Mouse (Mus musculus): ENCODE data around the gene Itpk1. TPM values are rescaled to one million over a fixed set of nuclear protein-coding genes. Genes with fewer than 3 reads are reported as not detected.

The Itpk1 gene
- polyA plus RNA-seq, 1 experiment, result 126 TPM

DNA sequence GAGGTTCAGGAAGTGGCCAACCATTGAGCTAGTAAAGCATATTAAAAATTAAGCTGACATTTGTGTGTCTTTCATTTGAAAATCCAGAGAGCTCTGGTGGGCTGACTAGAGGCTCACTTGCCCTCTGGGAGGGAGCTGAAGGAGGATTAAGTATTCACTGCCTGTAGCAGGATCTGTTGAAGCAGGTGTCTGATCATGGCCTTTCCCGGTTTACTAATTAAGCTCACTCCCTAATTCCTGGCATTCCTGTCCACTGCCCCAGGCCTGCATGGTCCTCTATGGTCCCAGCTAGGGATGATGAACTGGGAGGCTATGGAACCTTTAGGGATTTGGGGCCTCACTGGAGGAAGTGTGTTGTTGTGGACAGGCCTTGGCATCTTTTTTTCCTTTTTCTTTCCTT lies 168.9 kb downstream of the Itpk1 start:
- Histone ChIP-seq H3K4me1 (ENCODE audit: control insufficient read depth, insufficient read depth, insufficient read length, low read length) (no peaks in the 10 kb centered on the region), H3K27ac (replicated peaks; ENCODE audit: low read depth, low read length) (no peak overlapping the region), H3K4me3 (ENCODE audit: insufficient read depth, low read depth, low read length) (no peak overlapping the region)

- no peak overlapping the region for H3K4me3 ChIP-seq (ENCODE audit: insufficient read depth, low read depth, low read length)
- H3K4me1 ChIP-seq (ENCODE audit: control insufficient read depth, insufficient read depth, insufficient read length, low read length), result no peaks in the 10 kb centered on the region
- no peak overlapping the region for H3K27ac ChIP-seq (replicated peaks; ENCODE audit: low read depth, low read length)
These were observed 176.7 kb downstream of the Itpk1 start for GRCm38 (mm10) chr12:102527989-102528388.

DNA sequence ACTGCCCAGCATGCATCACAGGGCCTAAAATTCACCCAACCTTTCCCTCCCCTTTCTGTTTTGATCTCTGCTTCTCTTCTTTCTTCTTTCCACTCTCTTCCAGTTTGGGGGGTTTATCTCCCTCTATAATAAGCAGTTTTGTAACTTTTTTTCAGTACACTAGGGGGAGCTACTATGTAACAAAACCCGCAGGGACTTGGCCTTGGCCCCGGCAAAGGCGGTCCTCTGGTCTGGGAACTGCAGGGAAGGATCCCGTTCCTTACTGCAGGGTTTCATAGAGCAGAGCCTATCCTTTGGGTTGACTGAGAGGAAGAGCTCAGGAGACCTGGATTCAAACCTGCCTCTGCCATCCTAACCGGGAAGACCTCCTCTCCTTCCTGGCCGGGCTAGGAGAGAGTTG lies 180.0 kb downstream of the Itpk1 start:
- Histone ChIP-seq H3K4me3 (ENCODE audit: insufficient read depth, low read depth, low read length) (no peak overlapping the region), H3K27ac (replicated peaks; ENCODE audit: low read depth, low read length) (no peak overlapping the region), H3K4me1 (ENCODE audit: control insufficient read depth, insufficient read depth, insufficient read length, low read length) (no peaks in the 10 kb centered on the region)

- no peak overlapping the region for H3K4me3 ChIP-seq (ENCODE audit: insufficient read depth, low read depth, low read length)
- no peak overlapping the region for H3K27ac ChIP-seq (replicated peaks; ENCODE audit: low read depth, low read length)
- no peaks in the 10 kb centered on the region for H3K4me1 ChIP-seq (ENCODE audit: control insufficient read depth, insufficient read depth, insufficient read length, low read length)
These were observed 180.5 kb downstream of the Itpk1 start for GRCm38 (mm10) chr12:102524216-102524615.

DNA sequence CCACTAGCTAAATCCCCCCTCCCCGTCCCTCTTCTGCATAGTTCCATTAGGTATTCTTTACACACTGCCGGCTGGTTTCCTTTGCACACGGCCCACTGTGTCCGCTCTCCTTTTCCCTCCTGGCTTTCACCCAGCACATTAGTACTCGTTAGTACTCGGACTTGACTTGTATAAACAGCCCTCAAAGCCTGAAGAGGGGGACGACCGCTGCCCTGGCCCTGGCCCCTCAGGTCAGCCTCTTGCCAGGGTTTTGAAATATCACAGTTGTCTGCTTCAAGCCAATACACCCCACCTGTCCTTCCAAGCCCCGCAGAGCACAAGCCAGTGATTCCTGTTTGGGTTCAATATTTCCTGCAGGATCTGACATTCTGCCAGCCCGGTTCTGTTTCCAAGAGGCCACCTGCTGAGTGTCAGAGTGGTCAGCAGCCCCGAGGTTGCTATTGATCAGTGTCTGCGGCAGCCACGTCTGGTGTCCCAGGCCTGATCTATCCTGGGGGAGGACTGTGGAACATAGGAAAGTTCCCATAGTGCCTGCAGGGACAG lies 182.9 kb downstream of the Itpk1 start:
- Histone ChIP-seq H3K4me1 (ENCODE audit: control insufficient read depth, insufficient read depth, insufficient read length, low read length) (no peaks in the 10 kb centered on the region), H3K27ac (replicated peaks; ENCODE audit: low read depth, low read length) (no peak overlapping the region)

DNA sequence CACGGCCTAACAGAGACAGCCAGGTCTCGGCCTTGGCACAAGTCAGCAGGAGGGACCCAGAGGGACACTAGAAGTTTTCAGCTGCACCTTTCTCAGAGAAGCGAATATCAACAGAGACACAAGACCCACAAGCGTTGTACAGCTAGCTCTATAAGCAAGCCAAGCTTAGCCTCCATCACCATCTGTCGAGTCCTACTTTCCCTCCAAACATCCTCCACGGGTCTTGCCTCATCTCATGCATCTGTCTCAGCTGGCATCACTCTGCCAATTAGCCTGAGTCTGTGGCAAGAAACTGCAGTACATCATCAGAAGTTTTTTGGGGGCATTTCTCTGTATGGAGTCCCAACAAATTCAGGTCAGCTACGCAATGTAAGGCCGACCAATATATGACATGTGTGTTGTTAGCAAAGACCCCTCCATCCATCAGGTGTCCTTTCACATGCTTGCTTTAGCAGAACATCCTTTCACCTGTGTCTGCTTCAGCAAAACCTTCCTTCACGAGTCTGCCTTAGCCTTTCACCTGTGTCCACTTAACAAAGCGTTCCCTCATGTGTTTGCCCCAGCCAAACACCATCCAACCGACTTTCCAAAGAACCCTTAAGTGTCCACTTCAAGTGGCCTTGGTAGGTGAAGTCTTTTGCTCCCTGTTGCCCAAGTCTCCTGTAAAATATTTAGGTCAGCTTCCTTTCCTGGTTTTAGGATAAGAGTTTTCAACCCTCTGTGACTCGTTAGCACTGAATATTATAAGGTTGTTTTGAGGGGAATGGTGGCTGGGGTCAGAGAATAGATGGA lies 184.6 kb downstream of the Itpk1 start:
- no peak overlapping the region for H3K27ac ChIP-seq (replicated peaks; ENCODE audit: low read depth, low read length)
- H3K4me1 ChIP-seq (ENCODE audit: control insufficient read depth, insufficient read depth, insufficient read length, low read length), result no peaks in the 10 kb centered on the region
- no peak overlapping the region for H3K4me3 ChIP-seq (ENCODE audit: insufficient read depth, low read depth, low read length)

More for the DNA sequence above, 182.9 kb downstream of the Itpk1 start:
- no peak overlapping the region for H3K4me3 ChIP-seq (ENCODE audit: insufficient read depth, low read depth, low read length)

Other genes starting within 250 kb of the Itpk1 start
- 15.2 and 15.6 TPM in 2 replicates for gene Golga5, start 235.8 kb downstream of the Itpk1 start, polyA plus RNA-seq (2012; ENCODE audit: insufficient read depth, insufficient read length, missing spikeins)
- not detected in 2 replicates for gene Chga, start 150.0 kb downstream of the Itpk1 start, polyA plus RNA-seq (2012; ENCODE audit: insufficient read depth, insufficient read length, missing spikeins)
- 1.6 and 2.3 TPM in 2 replicates for gene Moap1, start 38.7 kb upstream of the Itpk1 start, polyA plus RNA-seq (2012; ENCODE audit: insufficient read depth, insufficient read length, missing spikeins)
- gene Tmem251, start 38.8 kb upstream of the Itpk1 start, polyA plus RNA-seq (2012; ENCODE audit: insufficient read depth, insufficient read length, missing spikeins), result 3.5 and 4.7 TPM in 2 replicates
- gene Gm28051, start 52.8 kb upstream of the Itpk1 start, polyA plus RNA-seq (2012; ENCODE audit: insufficient read depth, insufficient read length, missing spikeins), result not detected in 2 replicates
- 7.5 and 8.8 TPM in 2 replicates for gene Gon7, start 52.9 kb upstream of the Itpk1 start, polyA plus RNA-seq (2012; ENCODE audit: insufficient read depth, insufficient read length, missing spikeins)
- 12.9 and 14.5 TPM in 2 replicates for gene Ubr7, start 53.0 kb upstream of the Itpk1 start, polyA plus RNA-seq (2012; ENCODE audit: insufficient read depth, insufficient read length, missing spikeins)
- 5.1 and 5.8 TPM in 2 replicates for gene Gm20604, start 53.7 kb upstream of the Itpk1 start, polyA plus RNA-seq (2012; ENCODE audit: insufficient read depth, insufficient read length, missing spikeins)
- 8.3 and 8.8 TPM in 2 replicates for gene Btbd7, start 173.5 kb upstream of the Itpk1 start, polyA plus RNA-seq (2012; ENCODE audit: insufficient read depth, insufficient read length, missing spikeins)
- not detected in 2 replicates for gene Cox8c, start 194.4 kb upstream of the Itpk1 start, polyA plus RNA-seq (2012; ENCODE audit: insufficient read depth, insufficient read length, missing spikeins)
- gene Unc79, start 243.9 kb upstream of the Itpk1 start, polyA plus RNA-seq (2012; ENCODE audit: insufficient read depth, insufficient read length, missing spikeins), result not detected in 2 replicates